Mouse (Mus musculus): ENCODE measurements at regions not wholly inside any gene's neighbourhood (a gene's known extent, or its start where the extent isn't known, plus 50 kb on each side); places are given as distances from the start of the nearest gene placed in this dataset.
A peak's percentile ranks its signal among the peaks of the same experiment; 100 is the strongest.

- DNase-seq, result peak; percentile 83 to 88
- intact Hi-C loops (cut with DNase I), result loop anchor here (10.0 kb wide), 1 partner anchor 502 kb away; no protein-coding TSS in a partner anchor
Measured at GRCm38 (mm10) chr15:84616880-84617279, 52.5 kb upstream of the Prr5 start.

GRCm38 (mm10) chr15:84613536-84614527 lies 55.6 kb upstream of the Prr5 start:
- peak; percentile 89 to 95 for DNase-seq
- intact Hi-C loops (cut with DNase I), result loop anchor here (1.0 to 10.0 kb wide), 6 partner anchors 77 to 499 kb away; no protein-coding TSS in a partner anchor

- DNase-seq, result no peak
- intact Hi-C loops (cut with DNase I), result loop anchor here (5.0 to 10.0 kb wide), 4 partner anchors 76 to 498 kb away; no protein-coding TSS in a partner anchor
Measured at GRCm38 (mm10) chr15:84612961-84613360, 55.3 kb upstream of the Rtl6 start.

GRCm38 (mm10) chr15:84609825-84610442 lies 52.3 kb upstream of the Rtl6 start:
- intact Hi-C loops (cut with DNase I), result loop anchor here (5.0 to 10.0 kb wide), 4 partner anchors 73 to 495 kb away; no protein-coding TSS in a partner anchor
- DNase-seq, result no peak

GRCm38 (mm10) chr15:84609063-84609462 lies 51.4 kb upstream of the Rtl6 start:
- intact Hi-C loops (cut with DNase I), result no loop called here
- no peak for DNase-seq

Measured in heart, postnatal 14 days (tissue).